Mouse (Mus musculus) left cerebral cortex, adult 11 months (tissue): ENCODE measurements at regions not wholly inside any gene's neighbourhood (a gene's known extent, or its start where the extent isn't known, plus 50 kb on each side); places are given as distances from the start of the nearest gene placed in this dataset.

ENCODE experiments used
- DNase-seq: peaks from one replicate; pipeline ENCODE4 v3.0.0; 2022; ENCODE audit warnings: low spot score

GRCm38 (mm10) chr16:91156506-91156905 is 61.6 kb upstream of the 4932438H23Rik start:
- no peak for DNase-seq

GRCm38 (mm10) chr16:91160679-91161078 is 64.6 kb upstream of the Olig2 start:
- no peak for DNase-seq

DNA sequence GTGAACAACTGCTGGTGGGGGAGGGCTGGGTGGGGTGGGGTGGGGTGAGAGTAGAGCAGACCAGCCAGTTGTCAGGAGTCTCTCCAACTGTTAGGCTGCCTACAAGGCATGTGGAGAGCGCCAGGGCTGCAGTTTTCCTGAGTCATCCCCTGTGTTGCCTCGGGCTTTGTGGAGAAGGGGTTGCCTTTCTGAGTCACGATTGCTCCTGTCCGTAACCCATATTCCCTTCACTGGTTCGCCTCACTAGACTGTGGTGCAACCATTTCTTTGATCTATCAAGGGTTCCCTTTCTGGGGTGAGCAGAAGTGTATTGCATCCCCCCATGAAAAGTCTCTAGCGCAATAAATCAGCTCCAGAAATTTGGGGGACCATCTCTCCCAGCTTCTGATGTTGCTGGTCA is 63.6 kb upstream of the Olig2 start:
- DNase-seq, result no peak

- DNase-seq, result no peak
These were observed 62.9 kb upstream of the Olig2 start for GRCm38 (mm10) chr16:91162381-91162780.

GRCm38 (mm10) chr16:91165906-91166305 is 59.4 kb upstream of the Olig2 start:
- no peak for DNase-seq

GRCm38 (mm10) chr16:91166866-91167265 is 58.4 kb upstream of the Olig2 start:
- DNase-seq, result peak; percentile 10

DNA sequence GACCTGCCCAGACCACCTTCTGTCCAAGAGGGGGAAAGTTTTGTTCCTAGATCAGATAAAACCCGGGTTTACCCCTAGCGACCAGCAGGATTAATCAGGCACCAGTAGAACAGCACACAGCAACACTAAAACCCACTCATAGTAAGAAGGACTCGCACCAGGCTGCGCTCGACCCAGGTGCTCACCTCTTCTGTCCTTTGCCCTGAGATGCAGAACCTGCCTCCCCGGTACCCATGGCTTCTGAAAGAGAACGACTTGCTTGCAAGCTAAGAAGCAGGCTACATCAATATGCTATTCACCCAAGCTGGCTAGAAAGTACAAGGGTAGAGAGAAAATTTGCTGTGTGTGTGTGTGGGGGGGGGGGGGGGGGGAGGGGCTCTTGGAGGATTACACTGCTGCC is 56.9 kb upstream of the Olig2 start:
- no peak for DNase-seq

GRCm38 (mm10) chr16:91169829-91170228 is 55.4 kb upstream of the Olig2 start:
- no peak for DNase-seq

- no peak for DNase-seq
These were observed 53.3 kb upstream of the Olig2 start for GRCm38 (mm10) chr16:91171911-91172440.

DNA sequence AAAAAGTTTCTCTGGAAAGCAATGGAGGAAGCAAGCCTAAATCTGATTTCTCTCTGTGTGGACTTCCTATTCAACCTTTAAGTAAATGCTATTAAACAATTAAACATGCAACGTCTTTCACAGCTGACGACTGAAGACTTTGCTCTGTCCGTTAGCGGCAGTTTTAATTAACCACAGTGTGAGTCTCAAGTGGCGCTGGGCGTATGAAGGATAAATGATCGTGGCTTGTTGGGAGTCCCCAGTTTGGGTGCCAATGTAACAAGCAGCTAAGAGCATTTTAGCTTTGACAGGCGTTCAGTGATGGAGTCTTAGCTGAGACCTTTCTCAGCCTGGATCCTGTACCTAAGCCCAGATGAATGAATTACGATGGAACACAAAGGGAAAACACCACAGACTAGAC is 52.7 kb upstream of the Olig2 start:
- DNase-seq, result no peak

GRCm38 (mm10) chr16:91173241-91173640 is 52.0 kb upstream of the Olig2 start:
- DNase-seq, result no peak

DNA sequence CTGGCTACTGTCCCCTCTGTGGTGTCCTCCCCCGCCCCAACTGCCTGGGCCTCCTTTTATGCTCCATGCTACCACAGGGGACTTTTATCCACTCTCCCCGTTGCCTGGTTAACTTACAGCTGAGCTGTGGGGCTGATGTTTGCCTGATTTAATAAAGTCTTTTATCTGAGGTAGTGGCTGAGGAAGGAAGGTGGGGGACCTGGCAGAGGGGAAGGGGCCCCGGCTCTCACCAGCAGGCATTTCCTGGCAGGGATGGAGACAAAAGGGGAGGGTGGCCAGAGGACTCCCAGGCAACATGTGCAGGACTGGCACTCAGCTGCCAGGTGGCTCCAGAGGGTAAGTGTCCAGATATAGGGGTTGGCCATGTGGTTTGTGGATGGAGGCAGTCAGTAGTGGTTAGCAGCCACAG is 51.4 kb upstream of the Olig2 start:
- DNase-seq, result no peak

DNA sequence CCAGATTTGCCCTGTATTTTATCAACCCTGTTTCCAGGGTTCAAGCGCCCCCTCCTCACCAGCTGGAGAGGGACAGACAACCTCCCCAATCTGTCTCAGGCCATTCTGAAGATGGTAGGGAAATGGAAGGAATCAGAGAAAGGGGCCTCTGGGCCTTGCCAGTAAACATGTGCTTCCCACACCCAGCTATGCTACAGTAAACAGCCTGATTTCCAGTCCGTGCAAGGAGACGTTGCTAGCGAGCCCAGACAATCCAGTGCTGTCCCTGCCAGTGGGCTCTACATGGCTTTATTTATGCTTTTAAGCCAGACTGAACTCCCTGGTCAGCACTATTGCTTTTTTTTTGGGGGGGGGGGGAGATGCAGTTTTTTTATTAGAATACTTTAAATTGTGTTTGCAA is 50.9 kb upstream of the Olig2 start:
- DNase-seq, result no peak
